Mouse (Mus musculus) granulocyte monocyte progenitor cell, adult 5-6 weeks (primary cell): ENCODE measurements around the gene Smarca4. TPM values are rescaled to one million over a fixed set of nuclear protein-coding genes. Genes with fewer than 3 reads are reported as not detected.
"Not testable (repeated sequence)": the region's sequence is repeated elsewhere in the genome, so short reads cannot be mapped to it uniquely, and the experiment has no call there.

Experiments
- ATAC-seq: replicated peaks from 2 replicates; pipeline ENCODE4 v1.8.0; 2016; ENCODE audit warnings: mild to moderate bottlenecking, moderate TSS enrichment, inconsistent platforms; ENCODE audit not compliant: poor library complexity, severe bottlenecking
- total RNA-seq, 2 experiments: library from RNA; stranded (forward) in 1 of 2; stranded (reverse) in 1 of 2; fragments of 200-712, 200-1000 nt in 1 of 2; fragments of >200 nt in 1 of 2; fragmentation: Nextera tagmentation in 1 of 2; gene quantifications; 2 replicates each; pipeline ENCODE4 v1.2.3; 2014 to 2017

Smarca4 gene
- total RNA-seq (2014; fragmentation: Nextera tagmentation) (60.6 and 67.8 TPM in 2 replicates), total RNA-seq (2017) (58.6 and 60.7 TPM in 2 replicates)

DNA sequence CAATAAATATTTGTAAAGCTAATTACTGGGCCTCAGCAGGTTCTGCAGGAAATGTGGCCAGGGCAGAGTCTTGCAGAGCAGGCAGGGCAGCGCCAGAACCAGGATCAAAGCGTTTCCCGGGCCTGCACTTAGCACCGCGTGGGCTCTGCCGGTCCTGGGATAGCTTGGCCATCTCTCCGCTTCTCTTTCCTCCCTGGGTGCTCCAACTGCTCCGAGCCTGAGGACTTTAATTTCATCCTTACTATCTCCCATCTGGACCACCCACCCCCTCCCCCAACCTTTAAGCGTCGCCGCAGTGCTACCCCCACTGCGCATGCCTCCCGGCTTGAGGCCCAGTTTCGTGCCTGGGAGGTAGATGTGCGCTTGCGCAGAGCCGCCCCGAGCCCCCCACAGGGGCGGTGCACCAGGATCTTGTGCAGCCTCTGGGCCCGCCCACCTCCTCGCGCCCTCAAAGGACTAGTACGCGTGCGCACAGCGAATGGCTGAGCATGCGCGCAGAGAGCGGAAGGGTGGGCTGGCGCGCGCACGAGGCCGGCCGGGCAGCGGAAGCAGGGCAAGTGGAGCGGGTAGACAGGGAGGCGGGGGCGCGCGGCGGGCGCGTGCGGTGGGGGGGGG is at the start of gene Smarca4:
TSS of gene Smarca4 (plus strand) at position 553 of the 615 bp plus-strand sequence.
- ATAC-seq: peak; percentile 87

DNA sequence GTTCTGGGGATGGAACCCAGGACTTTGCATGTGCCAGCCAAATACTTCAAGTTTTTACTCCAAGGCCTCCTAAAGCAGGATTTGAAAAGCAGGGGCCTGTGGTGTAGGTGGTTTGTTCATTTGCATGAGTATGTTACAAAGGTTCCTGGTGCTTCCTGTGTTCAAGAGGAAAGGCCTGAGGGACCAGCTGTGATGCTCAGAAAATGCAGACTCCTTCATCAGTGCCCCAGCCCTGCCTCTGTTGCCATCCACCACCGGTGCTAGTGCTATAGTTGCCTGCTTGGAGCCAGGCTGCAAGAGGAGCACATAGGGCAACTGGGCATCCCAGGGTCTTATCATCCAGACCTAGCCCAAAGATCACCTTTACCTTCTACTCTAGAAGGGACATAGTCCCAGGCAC is 49.4 kb upstream of the Smarca4 start:
- ATAC-seq: no peak

DNA sequence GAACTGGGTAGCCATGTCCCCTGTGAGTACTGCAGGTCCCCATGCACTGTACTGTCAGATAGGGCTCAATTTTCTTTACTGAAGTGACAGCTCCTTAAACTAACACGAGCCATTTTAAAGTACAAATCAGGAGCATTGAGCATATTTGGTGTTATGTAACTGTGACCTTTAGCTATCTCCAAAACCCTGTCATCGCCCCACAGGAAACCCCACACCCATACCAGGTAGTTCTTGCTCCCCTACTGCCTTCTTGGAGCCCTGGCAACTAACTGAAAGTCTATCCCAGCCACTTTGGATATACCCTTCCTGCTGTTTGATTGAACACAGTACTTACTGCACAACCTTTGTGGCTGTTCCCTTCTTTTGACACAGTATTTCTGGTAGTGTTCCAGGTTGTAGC is 48.9 kb upstream of the Smarca4 start:
- no peak for ATAC-seq

DNA sequence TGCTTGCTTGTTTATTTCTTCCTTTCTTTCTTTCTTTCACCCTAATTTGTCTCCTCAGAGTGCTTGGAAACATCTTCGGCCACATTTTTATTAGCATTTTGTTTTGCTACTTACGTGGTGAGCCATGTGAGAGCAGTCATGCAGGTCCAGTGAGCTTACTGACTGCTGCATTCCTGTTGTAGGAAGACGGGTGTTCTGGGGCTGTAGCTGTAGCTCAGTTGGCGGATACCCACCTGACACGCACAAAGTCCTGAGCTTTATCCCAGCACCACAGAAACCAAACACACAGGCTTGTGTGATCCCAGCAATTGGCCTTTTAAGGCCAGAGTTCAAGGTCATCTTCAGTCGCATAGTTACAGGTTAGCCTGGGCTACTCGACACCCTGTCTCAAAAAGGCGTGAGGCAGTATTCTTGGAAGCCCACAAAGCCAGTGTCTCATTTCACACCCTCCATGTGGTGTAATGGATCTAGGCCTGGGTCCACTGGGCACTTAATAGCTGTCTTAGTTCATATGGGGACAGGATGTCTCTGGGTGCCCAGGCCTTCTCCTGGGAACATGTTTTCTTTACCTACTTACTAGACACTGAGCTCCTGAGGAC is 47.2 kb upstream of the Smarca4 start:
- no peak for ATAC-seq

DNA sequence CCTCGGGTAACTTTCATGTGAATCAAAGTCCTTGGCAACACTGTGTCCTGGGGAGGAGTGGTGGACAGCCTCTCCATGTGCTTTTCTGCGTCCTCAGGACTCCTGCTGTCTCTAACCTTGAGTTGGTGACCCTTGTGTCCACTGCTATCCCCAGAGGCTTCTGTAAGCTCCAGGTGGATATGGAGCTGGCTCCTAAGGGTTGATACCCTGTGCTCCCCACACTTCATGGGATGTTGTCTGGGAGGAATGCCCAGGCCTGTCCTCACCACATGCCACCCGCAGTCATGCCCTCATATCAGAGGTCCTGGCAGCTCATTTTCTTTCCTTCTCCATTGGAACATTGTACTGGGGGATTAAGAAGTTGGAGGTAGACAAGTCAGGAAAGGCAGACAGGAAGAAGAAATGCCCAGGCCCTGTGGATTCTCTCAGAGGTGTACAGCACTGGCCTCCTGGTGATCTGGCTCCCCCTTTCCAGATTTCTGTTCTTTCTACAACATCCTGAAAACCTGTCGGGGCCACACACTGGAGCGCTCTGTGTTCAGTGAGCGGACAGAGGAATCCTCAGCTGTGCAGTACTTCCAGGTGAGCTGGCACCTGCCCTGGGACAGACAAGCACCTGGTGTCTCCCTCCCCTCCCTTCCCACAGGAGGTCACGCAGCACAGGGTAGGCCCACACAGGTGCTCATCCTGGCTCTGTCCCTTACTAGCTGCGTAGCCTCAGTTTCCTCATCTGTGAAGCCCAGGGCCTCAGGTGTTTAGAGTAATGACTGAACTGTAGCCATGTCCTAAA is 41.8 kb upstream of the Smarca4 start:
- no peak for ATAC-seq

DNA sequence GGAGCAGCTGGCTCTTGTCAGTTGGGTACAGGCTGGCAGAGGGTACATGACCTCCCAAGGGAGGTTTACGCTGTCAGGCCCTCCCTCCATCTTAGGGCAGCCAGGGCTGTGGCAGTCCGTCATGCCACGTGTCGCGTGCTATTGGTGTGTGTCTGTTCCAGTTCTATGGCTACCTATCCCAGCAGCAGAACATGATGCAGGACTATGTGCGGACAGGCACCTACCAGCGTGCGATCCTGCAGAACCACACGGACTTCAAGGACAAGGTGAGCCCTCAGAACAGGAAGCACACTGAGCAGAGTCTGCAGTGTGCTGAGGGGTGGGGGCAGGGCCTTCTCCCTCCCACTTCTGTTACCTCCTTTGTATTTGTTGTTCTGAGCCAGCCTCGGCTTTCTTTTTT is 40.7 kb upstream of the Smarca4 start:
- no peak for ATAC-seq

DNA sequence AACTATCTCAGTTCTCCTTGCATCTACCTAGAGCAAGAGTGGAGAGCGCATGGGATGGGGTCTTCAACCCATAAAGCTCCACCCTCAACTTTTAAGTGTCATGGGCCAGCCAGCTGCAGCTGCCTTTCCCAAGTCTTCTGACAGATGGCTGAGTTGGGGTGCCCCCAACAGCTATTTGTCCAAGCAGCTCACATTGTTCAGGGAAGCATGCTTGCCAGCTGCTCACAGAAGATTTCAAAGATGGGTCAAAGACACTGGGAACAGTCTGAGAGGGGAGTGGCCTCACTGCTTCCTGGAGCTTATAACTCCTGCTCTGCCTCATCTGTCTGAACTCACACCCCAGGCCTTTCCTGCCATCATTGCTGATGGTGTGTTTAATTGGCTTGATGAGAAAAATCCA is 39.7 kb upstream of the Smarca4 start:
- ATAC-seq: no peak

DNA sequence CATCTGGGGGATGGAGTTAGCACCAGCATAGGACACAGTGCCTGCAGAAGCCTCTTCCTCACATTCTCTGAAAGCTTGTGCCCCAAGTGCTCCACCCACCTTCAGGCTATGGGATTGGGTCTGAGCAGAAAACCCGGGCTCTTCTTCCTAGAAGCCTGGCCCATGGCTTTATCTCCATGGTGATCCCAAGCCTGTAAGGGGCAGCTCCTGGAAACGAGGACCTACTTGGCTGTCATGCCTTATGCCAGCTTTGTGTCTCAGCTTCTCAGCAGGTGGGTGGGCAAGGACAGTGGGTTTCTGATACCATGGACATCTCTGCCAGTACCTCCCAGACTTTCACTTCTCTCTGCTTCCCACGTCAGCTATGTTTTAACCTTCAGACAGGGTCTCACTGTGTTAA is 37.7 kb upstream of the Smarca4 start:
- ATAC-seq: no peak

DNA sequence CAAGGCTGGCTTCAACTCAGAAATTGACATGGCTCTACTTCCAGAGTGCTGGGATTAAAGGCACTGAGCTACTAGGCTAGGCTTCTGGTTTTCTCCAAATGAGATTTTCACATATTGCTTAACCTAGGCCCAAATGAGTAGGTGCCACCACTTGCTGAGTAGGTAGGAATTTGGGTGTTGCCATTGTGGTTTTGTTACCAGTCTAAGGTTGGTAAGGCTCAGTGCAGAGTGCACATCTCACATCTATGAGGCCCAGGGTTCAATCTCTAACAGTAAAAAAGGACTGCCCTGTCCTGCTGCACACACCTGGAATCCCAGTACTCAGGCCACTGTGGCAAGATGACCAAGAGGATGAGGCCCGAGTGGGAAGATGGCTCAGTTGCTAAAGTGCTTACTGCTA is 30.6 kb upstream of the Smarca4 start:
- ATAC-seq: no peak

DNA sequence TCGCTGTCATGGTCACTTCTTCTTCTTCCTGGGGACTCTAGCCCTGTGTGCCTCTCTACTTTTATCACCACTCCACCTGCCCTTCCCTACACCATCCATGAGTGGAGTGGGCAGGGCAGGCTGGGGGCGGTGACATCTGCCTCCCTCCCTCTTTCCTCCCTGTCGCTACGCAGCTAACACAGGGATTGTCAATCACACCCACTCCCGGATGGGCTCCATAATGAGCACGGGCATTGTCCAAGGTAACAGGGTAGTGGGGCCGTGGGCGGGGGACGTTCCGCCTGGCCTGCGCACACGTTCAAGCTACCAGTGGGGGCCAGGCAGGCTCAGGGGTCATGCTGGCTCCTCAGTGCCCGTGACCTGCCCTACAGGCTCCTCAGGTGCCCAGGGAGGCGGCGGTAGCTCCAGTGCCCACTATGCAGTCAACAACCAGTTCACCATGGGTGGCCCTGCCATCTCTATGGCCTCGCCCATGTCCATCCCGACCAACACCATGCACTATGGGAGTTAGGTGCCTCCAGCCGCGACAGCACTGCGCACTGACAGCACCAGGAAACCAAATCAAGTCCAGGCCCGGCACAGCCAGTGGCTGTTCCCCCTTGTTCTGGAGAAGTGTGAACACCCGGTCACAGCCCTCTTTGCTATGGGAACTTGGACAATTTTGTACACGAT is 28.2 kb upstream of the Smarca4 start:
- ATAC-seq: no peak

DNA sequence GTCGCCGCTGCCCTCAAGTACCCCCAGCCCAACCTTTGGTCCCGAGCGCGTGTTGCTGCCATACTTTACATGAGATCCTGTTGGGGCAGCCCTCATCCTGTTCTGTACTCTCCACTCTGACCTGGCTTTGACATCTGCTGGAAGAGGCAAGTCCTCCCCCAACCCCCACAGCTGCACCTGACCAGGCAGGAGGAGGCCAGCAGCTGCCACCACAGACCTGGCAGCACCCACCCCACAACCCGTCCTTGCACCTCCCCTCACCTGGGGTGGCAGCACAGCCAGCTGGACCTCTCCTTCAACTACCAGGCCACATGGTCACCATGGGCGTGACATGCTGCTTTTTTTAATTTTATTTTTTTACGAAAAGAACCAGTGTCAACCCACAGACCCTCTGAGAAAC is 27.6 kb upstream of the Smarca4 start:
- no peak for ATAC-seq

DNA sequence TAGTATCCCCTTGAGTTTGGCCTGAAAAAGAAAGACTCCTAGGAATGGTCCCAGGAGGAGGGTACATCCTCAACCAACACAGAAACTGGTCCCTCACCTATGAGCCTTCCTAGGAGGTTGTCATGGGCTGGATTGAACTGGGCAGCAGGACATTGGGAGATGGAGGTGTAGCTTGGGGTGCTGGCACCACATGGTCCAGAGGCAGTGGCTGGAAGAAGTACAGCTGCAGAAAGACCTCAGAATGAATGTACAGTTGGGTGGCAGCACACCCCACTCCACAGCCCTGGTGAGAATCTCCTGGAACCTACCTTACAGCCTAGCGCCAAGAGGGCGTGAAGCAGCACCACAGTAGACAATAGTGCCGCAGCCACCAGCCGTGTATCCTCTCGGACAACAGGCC is 26.4 kb upstream of the Smarca4 start:
- ATAC-seq: no peak

DNA sequence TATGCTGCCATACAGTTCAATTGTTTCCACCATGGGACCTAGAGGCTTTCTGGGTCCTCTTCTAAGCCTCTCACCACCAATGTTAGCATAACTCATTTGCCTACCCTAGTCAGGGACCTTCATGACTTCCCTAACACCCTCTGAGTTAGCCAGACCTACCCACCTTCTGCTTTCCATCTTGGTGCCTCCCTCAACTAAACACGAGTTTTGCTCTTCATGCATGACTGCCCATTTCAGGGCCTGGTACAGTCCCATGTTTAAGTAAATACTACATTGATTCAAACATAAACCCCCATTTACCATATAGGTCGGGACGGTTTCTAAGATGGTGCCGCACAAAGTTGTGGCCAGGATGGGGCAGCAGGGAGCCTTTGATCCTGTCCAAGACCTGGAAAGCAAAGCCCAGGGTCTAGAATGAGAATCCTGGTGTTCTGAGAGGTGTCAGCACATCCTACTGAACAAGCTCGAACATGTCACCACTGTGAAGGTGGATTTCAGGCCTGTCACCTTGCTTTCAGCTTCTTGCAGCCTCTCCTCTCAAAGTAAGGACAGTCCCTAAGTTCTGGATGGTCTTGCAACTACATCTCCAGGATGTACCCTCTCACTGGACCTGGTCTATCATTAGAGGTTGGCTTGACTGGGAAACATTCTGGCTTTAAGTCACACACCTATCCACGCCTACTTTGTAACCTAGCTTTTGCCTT is 24.7 kb upstream of the Smarca4 start:
- ATAC-seq: no peak

DNA sequence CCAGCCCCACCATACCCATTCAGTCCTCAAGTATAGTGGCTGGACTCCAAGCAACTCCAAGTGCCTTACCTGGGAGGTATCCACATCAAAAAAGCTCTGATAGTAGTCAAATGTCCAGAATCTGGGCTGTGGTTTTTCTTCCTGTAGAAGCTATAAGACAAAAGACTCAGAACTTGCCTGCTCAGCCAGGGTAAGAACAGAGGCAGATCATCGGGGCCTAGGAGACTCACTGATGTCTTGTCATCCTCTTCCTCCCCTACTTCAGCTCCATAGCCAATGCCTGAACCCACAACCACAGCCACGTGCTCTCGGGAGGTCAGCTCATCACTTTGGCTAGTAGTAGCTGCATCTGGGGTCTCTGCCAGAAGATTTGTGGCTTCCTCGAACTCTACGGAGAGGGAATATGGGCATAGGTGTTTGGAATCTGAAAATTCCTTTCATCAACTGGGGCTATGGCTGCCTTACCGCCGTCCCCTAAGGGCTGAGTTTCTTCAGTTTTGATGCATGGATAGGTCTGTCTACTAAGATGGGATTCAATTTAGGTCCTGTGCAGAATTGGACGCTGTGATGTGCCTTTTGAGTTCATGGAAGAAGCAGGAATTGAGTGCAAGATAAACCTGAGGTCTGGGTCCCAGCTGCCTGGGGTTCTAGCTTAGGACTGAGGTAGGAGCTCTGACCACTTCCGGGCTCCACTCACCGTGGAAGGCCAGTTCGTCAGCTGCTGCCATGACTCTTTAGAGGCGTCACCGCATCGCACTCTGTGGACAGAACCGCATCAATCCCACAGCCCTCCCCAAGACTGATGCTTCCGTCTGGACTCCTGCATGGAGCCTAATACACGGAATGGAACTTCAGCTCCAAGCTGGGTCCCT is 23.9 kb upstream of the Smarca4 start:
- peak; percentile 55 for ATAC-seq

DNA sequence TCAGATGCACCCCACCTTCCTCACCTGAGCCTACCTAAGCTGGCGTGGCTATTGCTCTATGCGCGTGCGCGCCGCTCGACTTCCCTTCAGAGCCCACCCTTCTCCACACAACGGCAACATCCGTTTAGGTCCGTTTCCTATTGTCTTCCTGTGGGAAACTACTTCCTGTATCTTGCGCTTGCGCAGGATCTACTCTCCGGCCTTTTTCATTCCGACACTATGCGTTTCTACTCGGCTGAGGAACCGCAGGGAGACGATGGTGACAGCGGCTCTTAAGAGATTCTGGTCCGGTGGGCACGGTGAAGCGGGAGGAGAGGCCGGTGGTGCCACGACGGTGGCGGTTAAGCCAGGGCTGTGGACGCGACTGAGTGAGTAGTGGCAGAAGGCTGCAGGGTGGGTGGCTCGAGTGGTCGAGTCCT is 23.3 kb upstream of the Smarca4 start, which contains the start of the genes Timm29 and Yipf2:
TSS of gene Timm29 (plus strand) at position 20 of the 419 bp plus-strand sequence.
TSS of gene Yipf2 (minus strand) at position 126 of the 419 bp plus-strand sequence.
- peak; percentile 77 for ATAC-seq

DNA sequence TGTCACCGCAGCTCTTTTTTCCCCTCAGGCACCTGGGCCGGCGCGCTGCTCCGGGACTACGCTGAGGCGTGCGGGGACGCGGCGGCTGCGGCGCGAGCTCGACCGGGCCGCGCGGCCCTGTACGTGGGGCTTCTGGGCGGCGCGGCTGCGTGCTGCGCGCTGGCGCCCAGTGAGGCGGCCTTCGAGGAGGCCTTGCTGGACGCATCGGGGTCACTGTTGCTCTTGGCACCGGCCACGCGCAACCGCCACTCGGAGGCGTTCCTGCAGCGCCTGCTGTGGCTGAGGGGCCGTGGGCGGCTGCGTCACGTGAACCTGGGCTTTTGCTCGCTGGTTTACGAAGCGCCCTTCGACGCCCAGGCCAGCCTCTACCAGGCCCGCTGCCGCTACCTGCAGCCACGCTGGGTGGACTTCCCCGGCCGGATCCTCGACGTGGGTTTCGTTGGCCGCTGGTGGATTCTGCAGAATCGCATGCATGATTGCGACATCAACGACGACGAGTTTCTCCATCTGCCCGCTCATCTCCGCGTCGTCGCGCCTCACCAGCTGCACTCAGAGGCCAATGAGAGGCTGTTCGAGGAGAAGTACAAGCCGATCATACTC is 22.7 kb upstream of the Smarca4 start:
- ATAC-seq: peak; percentile 58

DNA sequence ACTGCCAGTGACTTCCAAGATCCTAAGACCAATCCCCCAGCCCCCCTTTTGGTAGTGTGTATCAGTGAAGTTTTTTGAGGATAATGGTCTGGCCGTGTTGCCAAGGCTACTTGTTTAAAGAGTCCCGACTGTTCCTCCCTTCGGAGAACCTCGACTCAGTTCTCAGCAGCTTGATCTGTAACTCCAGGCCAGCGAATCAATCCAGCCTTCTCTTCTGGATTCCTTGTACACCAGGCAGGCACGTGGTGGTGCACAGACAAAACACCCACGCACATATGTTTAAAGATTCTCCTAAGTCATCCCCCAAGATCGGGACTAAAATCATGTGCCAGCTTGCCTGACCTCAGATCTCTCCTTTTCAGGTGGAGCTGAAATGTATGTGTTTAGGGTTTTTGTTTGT is 21.6 kb upstream of the Smarca4 start:
- not testable (repeated sequence) for ATAC-seq

DNA sequence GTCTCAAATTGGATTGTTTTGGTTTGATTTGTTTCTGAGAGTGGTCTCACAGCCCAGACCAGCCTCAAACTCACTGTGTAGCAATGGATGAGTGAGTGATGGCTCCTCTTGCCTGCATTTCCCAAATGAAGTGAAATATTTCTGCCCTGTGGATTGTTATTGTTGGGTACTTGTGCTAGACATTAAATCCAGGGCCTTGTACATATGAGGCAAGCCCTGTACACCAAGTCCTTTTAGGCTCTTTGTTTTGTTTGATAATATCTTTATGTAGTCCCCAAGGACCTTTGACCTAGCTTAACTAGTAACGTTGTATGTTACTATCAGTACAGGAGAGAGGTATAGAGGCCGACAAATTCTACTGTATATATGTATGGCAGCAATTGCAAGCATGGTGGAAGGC is 21.1 kb upstream of the Smarca4 start:
- no peak for ATAC-seq

DNA sequence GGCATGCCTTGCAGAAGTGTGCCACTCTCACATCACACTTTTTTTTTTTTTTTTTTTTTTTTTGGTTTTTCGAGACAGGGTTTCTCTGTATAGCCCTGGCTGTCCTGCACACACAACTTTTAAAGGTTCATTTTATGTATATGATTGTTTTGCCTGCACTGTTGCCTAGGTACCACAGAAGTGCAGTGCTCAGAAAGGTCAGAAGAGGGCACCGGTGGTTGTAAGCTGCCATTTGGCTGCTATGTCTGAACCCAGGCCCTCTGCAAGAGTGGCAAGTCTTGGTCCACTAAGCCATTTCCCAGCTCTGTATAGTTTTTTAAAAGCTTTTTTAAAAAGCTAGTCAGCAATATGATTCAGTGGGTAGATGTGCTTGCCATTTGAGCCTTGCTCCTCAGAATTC is 17.8 kb upstream of the Smarca4 start:
- peak; percentile 48; the same call in 1 of the 2 replicates for ATAC-seq
